Mouse (Mus musculus): ENCODE data around the gene Dgka. TPM values are rescaled to one million over a fixed set of nuclear protein-coding genes. Genes with fewer than 3 reads are reported as not detected.

Gene Dgka
- polyA plus RNA-seq, 1 experiment = 14.6 TPM

DNA sequence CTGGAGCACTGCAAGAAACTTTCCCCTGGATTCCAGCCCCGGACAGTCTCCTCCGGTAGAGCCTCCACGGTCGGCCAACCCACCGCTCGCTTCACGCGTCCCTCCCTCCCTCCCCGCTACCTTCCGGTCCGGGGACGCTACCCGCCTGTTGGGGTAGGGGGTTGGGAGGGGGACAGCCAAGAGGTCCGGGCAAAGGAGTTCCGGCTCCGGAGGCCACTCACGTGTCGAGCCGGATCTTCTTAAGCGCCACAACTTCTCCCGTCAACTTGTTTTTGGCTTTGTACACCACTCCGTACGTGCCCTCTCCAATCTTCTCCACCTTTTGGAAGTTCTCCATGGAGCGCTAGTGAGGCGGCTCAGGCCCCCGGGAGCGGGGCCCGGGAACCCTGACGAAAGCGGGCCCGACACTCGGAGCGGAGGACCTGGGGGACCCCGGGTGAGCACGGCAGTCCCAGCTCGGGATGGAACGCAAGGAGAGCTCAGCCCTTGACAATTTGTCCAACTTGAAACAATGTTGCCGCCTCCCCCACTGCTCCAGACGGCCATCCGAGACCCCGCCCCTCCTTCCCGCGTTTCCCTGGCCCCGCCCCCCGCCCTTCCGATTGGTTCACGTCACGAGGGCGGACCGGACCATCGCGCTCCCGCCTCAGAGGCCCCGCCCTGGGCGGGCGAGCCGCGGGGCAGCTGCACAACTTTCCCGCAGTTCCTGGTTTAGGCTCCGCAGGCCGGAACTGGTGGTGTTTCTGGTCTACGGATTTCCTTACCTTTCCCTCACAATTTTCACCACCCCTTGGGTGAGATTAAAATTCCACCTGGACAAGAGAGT, 40.0 kb downstream of the Dgka start, which contains the start of gene Cdk2:
Gene Cdk2, minus strand, starts transcription at position 541 of the 826 bp plus-strand sequence.
- H3K27ac ChIP-seq (ENCODE audit: insufficient read depth, low read length) = peak within 1 kb of the TSS; percentile 64
- TF ChIP-seq POLR2A (IDR thresholded peaks at IDR 0.05; ENCODE audit: low read depth, low read length) (peak; percentile 90), CTCF (IDR thresholded peaks at IDR 0.05; ENCODE audit: borderline replicate concordance, insufficient read depth, low read length) (no peak)
- peak within 1 kb of the TSS; percentile 77 for H3K4me3 ChIP-seq (ENCODE audit: insufficient read depth, low read length)
- no peaks in the 10 kb centered on the region for H3K4me1 ChIP-seq (ENCODE audit: control insufficient read depth, insufficient read depth, low read length)

DNA sequence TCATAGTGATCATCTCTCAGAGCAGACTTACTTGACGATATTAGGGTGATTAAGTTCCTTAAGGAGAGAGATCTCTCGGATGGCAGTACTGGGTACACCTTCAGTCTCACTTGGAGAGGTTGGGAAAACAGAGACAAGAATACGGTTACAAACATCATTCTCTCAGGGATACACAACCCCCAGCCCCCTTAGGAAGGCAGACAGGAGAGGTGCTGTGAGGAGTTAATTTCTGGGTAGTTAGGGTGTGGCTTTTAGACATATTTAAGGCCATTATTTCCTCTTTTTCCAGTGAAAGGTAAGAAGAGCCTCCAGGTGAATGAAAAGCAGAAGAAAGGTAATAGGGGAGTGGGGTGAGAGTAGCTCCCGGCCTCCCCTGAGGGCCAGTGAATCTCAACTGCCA, 40.8 kb downstream of the Dgka start, which contains the start of gene Pmel:
Gene Pmel, plus strand, starts transcription at position 301 of the 400 bp plus-strand sequence.
- peak within 1 kb of the TSS; percentile 77 for H3K4me3 ChIP-seq (ENCODE audit: insufficient read depth, low read length)
- H3K4me1 ChIP-seq (ENCODE audit: control insufficient read depth, insufficient read depth, low read length) = no peaks in the 10 kb centered on the region
- peak within 1 kb of the TSS; percentile 64 for H3K27ac ChIP-seq (ENCODE audit: insufficient read depth, low read length)
- no peak for TF ChIP-seq POLR2A (IDR thresholded peaks at IDR 0.05; ENCODE audit: low read depth, low read length)
- TF ChIP-seq CTCF (IDR thresholded peaks at IDR 0.05; ENCODE audit: borderline replicate concordance, insufficient read depth, low read length) = no peak

DNA sequence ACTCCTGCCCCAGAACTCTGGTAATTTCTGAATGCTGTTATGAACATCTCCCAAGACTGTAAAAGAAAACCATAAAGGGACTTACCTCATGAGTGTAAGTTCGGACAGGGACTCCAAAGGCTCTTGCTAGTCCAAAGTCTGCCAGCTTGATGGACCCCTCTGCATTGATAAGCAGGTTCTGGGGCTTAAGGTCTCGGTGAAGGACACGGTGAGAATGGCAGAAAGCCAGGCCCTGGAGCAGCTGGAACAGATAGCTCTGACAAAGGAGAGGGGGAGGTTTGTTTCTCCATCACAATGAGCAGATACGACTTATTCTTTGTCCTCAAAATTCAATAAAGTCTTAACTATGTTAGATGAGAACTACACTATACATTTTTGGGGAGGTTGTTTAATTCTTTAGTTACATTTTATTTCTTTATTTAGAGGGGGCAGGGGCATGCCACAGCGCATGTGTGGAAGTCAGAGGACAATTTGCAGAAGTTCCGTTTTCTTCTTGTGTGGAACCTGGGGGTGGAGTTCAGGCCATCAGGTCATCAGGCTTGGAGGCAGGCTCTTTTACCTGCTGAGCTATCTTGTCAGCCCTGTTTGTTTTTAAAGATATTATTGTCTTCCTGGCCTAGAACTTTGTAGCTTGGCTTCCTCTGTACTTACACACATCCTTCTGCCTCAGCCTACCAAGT, 42.2 kb downstream of the Dgka start:
- Histone ChIP-seq H3K4me3 (ENCODE audit: insufficient read depth, low read length) (no peak overlapping the region), H3K4me1 (ENCODE audit: control insufficient read depth, insufficient read depth, low read length) (no peaks in the 10 kb centered on the region), H3K27ac (ENCODE audit: insufficient read depth, low read length) (no peak overlapping the region)
- TF ChIP-seq POLR2A (IDR thresholded peaks at IDR 0.05; ENCODE audit: low read depth, low read length) (no peak), CTCF (IDR thresholded peaks at IDR 0.05; ENCODE audit: borderline replicate concordance, insufficient read depth, low read length) (no peak)

DNA sequence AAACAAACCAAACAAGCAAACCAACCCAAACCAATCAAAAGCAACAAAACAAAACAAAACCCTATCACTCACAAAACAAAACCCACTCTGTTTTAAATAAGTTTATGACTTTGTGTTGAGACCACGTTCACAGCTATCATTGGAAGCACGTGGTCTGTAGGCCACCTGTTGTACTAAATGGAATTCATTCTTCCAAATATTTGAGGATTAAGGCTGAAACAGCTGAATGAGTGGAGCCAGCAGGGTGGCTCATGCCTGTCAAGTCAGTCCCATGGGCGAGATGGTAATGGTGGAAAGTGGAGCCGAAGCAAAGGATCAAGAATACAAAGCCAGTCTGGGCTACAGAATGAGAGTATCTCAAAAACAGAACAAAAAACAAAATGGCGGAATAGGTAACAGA, 43.9 kb downstream of the Dgka start:
- no peaks in the 10 kb centered on the region for H3K4me1 ChIP-seq (ENCODE audit: control insufficient read depth, insufficient read depth, low read length)
- TF ChIP-seq CTCF (IDR thresholded peaks at IDR 0.05; ENCODE audit: borderline replicate concordance, insufficient read depth, low read length) (no peak), POLR2A (IDR thresholded peaks at IDR 0.05; ENCODE audit: low read depth, low read length) (no peak)
- no peak overlapping the region for H3K4me3 ChIP-seq (ENCODE audit: insufficient read depth, low read length)
- no peak overlapping the region for H3K27ac ChIP-seq (ENCODE audit: insufficient read depth, low read length)

DNA sequence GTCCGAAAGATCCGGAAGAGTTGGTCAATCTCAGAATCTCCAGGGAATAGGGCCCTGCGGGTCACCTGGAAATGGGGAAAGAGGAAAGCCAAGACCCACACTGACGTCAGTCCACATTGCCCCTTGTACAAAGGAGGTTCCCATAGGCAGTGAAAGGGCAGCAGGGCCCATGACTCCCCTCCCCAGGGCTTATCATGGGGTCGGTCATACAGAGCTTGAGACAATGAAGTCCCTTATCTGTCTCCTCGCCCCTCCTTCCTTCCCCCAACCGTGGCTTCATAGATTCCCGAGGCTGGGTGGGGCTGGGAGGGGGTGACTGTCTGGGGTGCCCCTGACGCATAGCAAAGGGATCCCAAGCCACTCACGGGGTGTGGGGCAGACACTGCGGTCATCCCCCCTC, 45.0 kb downstream of the Dgka start:
- TF ChIP-seq POLR2A (IDR thresholded peaks at IDR 0.05; ENCODE audit: low read depth, low read length) (no peak), CTCF (IDR thresholded peaks at IDR 0.05; ENCODE audit: borderline replicate concordance, insufficient read depth, low read length) (no peak)

DNA sequence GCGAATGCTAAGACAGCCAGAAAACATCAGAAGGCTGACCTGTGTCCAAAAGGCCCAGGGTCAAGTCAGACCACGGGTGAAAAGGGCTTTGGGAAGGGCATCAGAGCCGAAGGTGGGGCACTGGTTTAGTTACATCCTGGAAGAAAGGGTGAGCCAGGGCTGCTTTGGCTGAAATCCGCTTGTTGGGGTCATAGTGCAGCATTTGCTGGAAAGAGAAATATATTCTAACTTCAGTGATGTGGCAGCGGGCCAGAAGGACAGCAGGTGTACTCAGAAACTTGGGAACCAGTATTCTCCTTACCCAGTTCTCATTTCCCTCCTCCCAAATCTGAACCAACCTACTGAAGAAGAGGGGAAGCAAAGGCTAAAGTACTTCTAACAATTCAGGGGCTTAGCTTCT, 45.6 kb downstream of the Dgka start:
- H3K27ac ChIP-seq (ENCODE audit: insufficient read depth, low read length) = no peak overlapping the region
- H3K4me3 ChIP-seq (ENCODE audit: insufficient read depth, low read length) = no peak overlapping the region
- no peak for TF ChIP-seq POLR2A (IDR thresholded peaks at IDR 0.05; ENCODE audit: low read depth, low read length)
- no peak for TF ChIP-seq CTCF (IDR thresholded peaks at IDR 0.05; ENCODE audit: borderline replicate concordance, insufficient read depth, low read length)
- H3K4me1 ChIP-seq (ENCODE audit: control insufficient read depth, insufficient read depth, low read length) = 0 out of 2 replicates have a peak, but pooled peaks cover 2% of the 10 kb centered on the region

More for the DNA sequence above, 45.0 kb downstream of the Dgka start:
- H3K4me1 ChIP-seq (ENCODE audit: control insufficient read depth, insufficient read depth, low read length) = 0 out of 2 replicates have a peak, but pooled peaks cover 2% of the 10 kb centered on the region
- no peak overlapping the region for H3K27ac ChIP-seq (ENCODE audit: insufficient read depth, low read length)
- no peak overlapping the region for H3K4me3 ChIP-seq (ENCODE audit: insufficient read depth, low read length)

DNA sequence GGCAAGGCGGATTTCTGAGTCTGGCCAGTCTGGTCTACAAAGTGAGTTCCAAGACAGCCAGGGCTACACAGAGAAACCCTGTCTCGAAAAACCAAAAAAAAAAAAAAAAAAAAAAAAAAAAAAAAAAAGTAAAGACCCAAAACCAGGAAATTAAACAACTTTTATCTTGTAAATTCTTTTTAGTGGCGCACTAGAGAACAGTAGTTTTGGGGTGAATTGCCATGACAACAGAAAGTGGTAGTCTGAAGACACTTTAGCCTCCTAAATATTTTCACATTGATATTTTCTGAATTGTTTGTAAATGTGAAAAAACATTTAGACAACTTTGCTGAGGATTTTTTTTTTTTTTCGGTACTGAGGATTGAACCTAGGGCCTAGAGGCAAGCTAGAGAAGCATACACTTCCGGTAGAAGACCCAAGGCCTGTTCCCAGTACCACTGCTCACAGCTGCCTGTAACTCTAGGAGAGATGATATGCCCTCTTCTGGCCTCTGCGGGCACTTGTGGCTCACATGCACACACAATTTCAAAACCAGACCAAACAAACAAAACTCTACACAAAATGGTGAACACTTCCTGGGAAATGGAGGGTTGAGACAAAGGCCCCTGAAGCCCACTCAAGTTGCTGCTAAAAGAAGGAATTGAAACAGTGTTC, 47.5 kb downstream of the Dgka start:
- no peak overlapping the region for H3K4me3 ChIP-seq (ENCODE audit: insufficient read depth, low read length)
- 0 out of 2 replicates have a peak, but pooled peaks cover 2% of the 10 kb centered on the region for H3K4me1 ChIP-seq (ENCODE audit: control insufficient read depth, insufficient read depth, low read length)
- TF ChIP-seq POLR2A (IDR thresholded peaks at IDR 0.05; ENCODE audit: low read depth, low read length) (no peak), CTCF (IDR thresholded peaks at IDR 0.05; ENCODE audit: borderline replicate concordance, insufficient read depth, low read length) (no peak)
- no peak overlapping the region for H3K27ac ChIP-seq (ENCODE audit: insufficient read depth, low read length)

DNA sequence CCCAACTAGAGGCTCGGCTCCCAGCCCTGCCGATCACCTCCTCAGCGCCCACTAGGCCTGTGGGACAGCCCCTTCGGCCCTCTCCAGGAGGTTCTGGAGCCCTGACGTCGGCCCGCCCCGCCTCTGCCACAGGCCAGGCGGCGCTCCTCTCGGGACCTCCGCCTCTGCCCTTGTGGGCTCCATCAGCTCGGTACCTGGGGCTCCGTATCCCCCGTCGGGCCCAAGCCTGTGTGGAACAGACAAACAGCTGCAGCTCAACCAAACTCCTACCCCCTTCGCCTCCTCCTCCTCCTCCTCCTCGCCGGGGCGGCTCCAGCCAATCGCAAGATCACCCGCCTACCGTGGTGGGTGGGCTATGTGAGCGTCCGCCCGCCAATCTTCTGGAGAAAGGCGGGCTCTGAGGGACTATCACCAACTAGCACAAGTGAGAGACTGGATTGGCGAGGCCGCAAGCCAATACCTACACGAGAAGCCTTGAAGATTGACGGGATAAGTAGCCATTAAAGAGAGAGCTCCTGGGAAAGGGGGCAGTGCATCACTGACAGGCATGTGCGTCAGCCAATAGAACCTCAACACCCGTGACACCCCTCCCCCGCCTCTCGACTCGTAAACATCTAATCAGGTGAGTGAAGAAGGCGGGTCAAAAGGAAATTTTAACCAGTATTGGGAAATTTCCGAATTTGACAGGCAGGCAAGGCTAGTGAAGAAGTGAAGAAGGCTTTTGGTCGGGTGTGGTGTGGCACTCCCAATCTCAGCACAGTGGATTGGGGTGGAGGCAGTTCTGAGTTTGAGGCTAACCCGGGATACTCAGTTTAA, 48.5 kb downstream of the Dgka start, which contains the start of gene Rab5b:
Gene Rab5b, minus strand, starts transcription at position 273 of the 816 bp plus-strand sequence.
- TF ChIP-seq POLR2A (IDR thresholded peaks at IDR 0.05; ENCODE audit: low read depth, low read length) (peak; percentile 89), CTCF (IDR thresholded peaks at IDR 0.05; ENCODE audit: borderline replicate concordance, insufficient read depth, low read length) (no peak)
- H3K4me1 ChIP-seq (ENCODE audit: control insufficient read depth, insufficient read depth, low read length) = 0 out of 2 replicates have a peak, but pooled peaks cover 2% of the 10 kb centered on the region
- peak within 1 kb of the TSS; percentile 93 for H3K4me3 ChIP-seq (ENCODE audit: insufficient read depth, low read length)
- H3K27ac ChIP-seq (ENCODE audit: insufficient read depth, low read length) = peak within 1 kb of the TSS; percentile 67
